Mouse (Mus musculus): Measurements from ENCODE around the gene Rbm34.
"Not testable (repeated sequence)": the region's sequence is repeated elsewhere in the genome, so short reads cannot be mapped to it uniquely, and the experiment has no call there.

The Rbm34 gene

GRCm38 (mm10) chr8:126917179-126917905 is 53.5 kb downstream of the Rbm34 start:
- no peak for DNase-seq

GRCm38 (mm10) chr8:126916611-126917010 is 54.3 kb downstream of the Rbm34 start:
- DNase-seq: no peak

- peak in 1 of 2 experiments; percentile 51 for DNase-seq
Observed at GRCm38 (mm10) chr8:126914609-126915375, 56.1 kb downstream of the Rbm34 start.

GRCm38 (mm10) chr8:126914107-126914490 is 56.8 kb downstream of the Rbm34 start:
- not testable (repeated sequence) for DNase-seq

GRCm38 (mm10) chr8:126913241-126914106 is 57.4 kb downstream of the Rbm34 start:
- DNase-seq: peak; percentile 63 to 64

GRCm38 (mm10) chr8:126909371-126909802 is 61.5 kb downstream of the Rbm34 start:
- peak; percentile 61 for DNase-seq

- no peak for DNase-seq
Observed at GRCm38 (mm10) chr8:126908805-126909204, 62.1 kb downstream of the Rbm34 start.

- peak; percentile 69 to 71 for DNase-seq
Observed at GRCm38 (mm10) chr8:126907968-126908367, 62.9 kb downstream of the Rbm34 start.

GRCm38 (mm10) chr8:126907374-126907773 is 63.5 kb downstream of the Rbm34 start:
- peak; percentile 65 to 71 for DNase-seq

- no peak for DNase-seq
Observed at GRCm38 (mm10) chr8:126905387-126905786, 65.5 kb downstream of the Rbm34 start.

- DNase-seq: no peak
Observed at GRCm38 (mm10) chr8:126903927-126904326, 66.9 kb downstream of the Rbm34 start.

GRCm38 (mm10) chr8:126903224-126903895 is 67.5 kb downstream of the Rbm34 start:
- peak; percentile 63 to 87 for DNase-seq

GRCm38 (mm10) chr8:126901612-126902011 is 69.3 kb downstream of the Rbm34 start:
- DNase-seq: no peak

- DNase-seq: no peak
Observed at GRCm38 (mm10) chr8:126901049-126901448, 69.8 kb downstream of the Rbm34 start.
